Mouse (Mus musculus) brown adipose tissue, adult 24 weeks (tissue): ENCODE results near the gene Rlbp1. TPM values are rescaled to one million over a fixed set of nuclear protein-coding genes. Genes with fewer than 3 reads are reported as not detected.

ENCODE experiments used
- polyA plus RNA-seq: library from polyadenylated mRNA; stranded (reverse); fragments of >200 nt; gene quantifications from 2 replicates; pipeline ENCODE4 v1.2.4, GENCODE M21; 2012; ENCODE audit not compliant: missing spikeins, insufficient read depth, insufficient read length

The Rlbp1 gene
- polyA plus RNA-seq, 1 experiment, result not detected

Other genes with a start within 250 kb of the Rlbp1 start
- 79.7 and 84.7 TPM in 2 replicates for gene Mfge8, start 238.0 kb downstream of the Rlbp1 start, polyA plus RNA-seq
- gene Abhd2, start 113.8 kb downstream of the Rlbp1 start, polyA plus RNA-seq, result 6.3 and 7.2 TPM in 2 replicates
- gene Fanci, start 4.9 kb upstream of the Rlbp1 start, polyA plus RNA-seq, result 0.63 TPM in 1 of 2 replicates, not detected in the other
- gene Polg, start 79.3 kb upstream of the Rlbp1 start, polyA plus RNA-seq, result 29.1 and 31.6 TPM in 2 replicates
- gene Rhcg, start 230.6 kb upstream of the Rlbp1 start, polyA plus RNA-seq, result not detected in 2 replicates